Mouse (Mus musculus) limb, embryonic 10.5 days (tissue): Measurements from ENCODE around the gene 5031439G07Rik. TPM values are rescaled to one million over a fixed set of nuclear protein-coding genes. Genes with fewer than 3 reads are reported as not detected.

Experiments
- DNase-seq: peaks from one replicate; pipeline ENCODE4 v3.0.0-alpha.2; 2017; ENCODE audit warnings: low spot score
- H3K27ac ChIP-seq: fragments of 300-500 bp; sonication (generic); 2 replicates; pipeline ENCODE4 v1.5.1; 2016; ENCODE audit warnings: mild to moderate bottlenecking
- H3K27me3 ChIP-seq: fragments of 300-500 bp; sonication (generic); 2 replicates; pipeline ENCODE4 v1.6.1; 2016; ENCODE audit warnings: low read depth, mild to moderate bottlenecking; ENCODE audit not compliant: poor library complexity, severe bottlenecking
- H3K36me3 ChIP-seq: fragments of 300-500 bp; sonication (generic); 2 replicates; pipeline ENCODE4 v1.6.1; 2016; ENCODE audit warnings: mild to moderate bottlenecking, moderate library complexity
- H3K4me1 ChIP-seq: fragments of 300-500 bp; sonication (generic); 2 replicates; pipeline ENCODE4 v1.6.1; 2016
- H3K4me3 ChIP-seq: fragments of 300-500 bp; sonication (generic); 2 replicates; pipeline ENCODE4 v1.5.1; 2016; ENCODE audit warnings: mild to moderate bottlenecking, moderate library complexity
- H3K9me3 ChIP-seq: fragments of 300-500 bp; sonication (generic); replicated peaks from 2 replicates; pipeline ENCODE4 v1.6.1; 2016; ENCODE audit warnings: mild to moderate bottlenecking
- WGBS: fragments of 180-500 bp; shearing (Covaris S2); methylation state at CpG from one replicate; pipeline ENCODE4 v1.1.7; 2016; 5-methylcytosine and 5-hydroxymethylcytosine counted together
- polyA plus RNA-seq: library from polyadenylated mRNA; unstranded; fragments of >200 nt; fragmentation: Nextera tagmentation; extraction: Ambion mirVana; gene quantifications from 2 replicates; pipeline ENCODE4 v1.2.1, GENCODE M21; 2016

5031439G07Rik gene
- polyA plus RNA-seq, 1 experiment from 2014 or later: 9.7 TPM

GRCm38 (mm10) chr15:84986171-84987019 is 2.0 kb downstream of the 5031439G07Rik start:
- peak overlapping the region; percentile 88; the same call in 1 of the 2 replicates for H3K27ac ChIP-seq
- WGBS: 74% methylated on average over 4 of the region's 4 CpGs

GRCm38 (mm10) chr15:84985516-84986160 is 2.7 kb downstream of the 5031439G07Rik start:
- no peaks in the 10 kb centered on the region for H3K36me3 ChIP-seq
- 89% methylated on average over 12 of the region's 12 CpGs for WGBS
- H3K4me3 ChIP-seq: no peak overlapping the region
- H3K27ac ChIP-seq: no peak overlapping the region
- H3K9me3 ChIP-seq: no peaks in the 10 kb centered on the region
- H3K27me3 ChIP-seq: no peaks in the 10 kb centered on the region
- H3K4me1 ChIP-seq: peaks cover 30% of the 10 kb centered on the region
- no peak for DNase-seq

More at GRCm38 (mm10) chr15:84986171-84987019, 2.0 kb downstream of the 5031439G07Rik start:
- Histone ChIP-seq H3K9me3 (no peaks in the 10 kb centered on the region), H3K36me3 (no peaks in the 10 kb centered on the region), H3K4me3 (peak overlapping the region; percentile 89), H3K4me1 (peaks cover 30% of the 10 kb centered on the region), H3K27me3 (no peaks in the 10 kb centered on the region)
- DNase-seq: no peak

GRCm38 (mm10) chr15:84983721-84984120 is 4.6 kb downstream of the 5031439G07Rik start:
- Histone ChIP-seq H3K4me1 (peaks cover 26% of the 10 kb centered on the region), H3K9me3 (no peaks in the 10 kb centered on the region), H3K36me3 (no peaks in the 10 kb centered on the region), H3K27me3 (no peaks in the 10 kb centered on the region), H3K4me3 (no peak overlapping the region), H3K27ac (no peak overlapping the region)
- DNase-seq: no peak
- 85% methylated on average over 7 of the region's 7 CpGs for WGBS

DNA sequence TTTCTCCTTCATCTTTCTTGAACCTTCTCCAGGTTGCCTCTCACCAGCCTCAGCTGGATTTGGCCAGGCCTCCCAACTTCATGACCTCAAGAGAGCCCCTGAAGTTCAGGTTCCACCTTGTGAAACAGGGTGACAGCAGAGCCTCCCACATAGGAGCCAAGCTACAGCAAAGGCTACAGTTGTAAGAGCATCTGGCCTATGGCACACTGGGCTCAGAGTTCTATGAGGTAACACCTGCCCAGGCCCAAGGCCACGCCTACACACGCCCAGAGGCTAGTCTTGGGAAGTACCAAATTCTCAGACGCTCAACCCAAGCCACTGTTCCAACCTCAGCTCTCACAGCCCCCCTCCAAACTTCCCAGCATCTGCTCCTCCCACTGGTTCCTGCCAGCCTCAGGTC is 5.5 kb downstream of the 5031439G07Rik start:
- H3K4me1 ChIP-seq: peaks cover 18% of the 10 kb centered on the region
- no peak overlapping the region for H3K4me3 ChIP-seq
- no peaks in the 10 kb centered on the region for H3K36me3 ChIP-seq
- no peak overlapping the region for H3K27ac ChIP-seq
- H3K9me3 ChIP-seq: no peaks in the 10 kb centered on the region
- WGBS: 84% methylated on average over 3 of the region's 3 CpGs
- no peak for DNase-seq
- no peaks in the 10 kb centered on the region for H3K27me3 ChIP-seq

DNA sequence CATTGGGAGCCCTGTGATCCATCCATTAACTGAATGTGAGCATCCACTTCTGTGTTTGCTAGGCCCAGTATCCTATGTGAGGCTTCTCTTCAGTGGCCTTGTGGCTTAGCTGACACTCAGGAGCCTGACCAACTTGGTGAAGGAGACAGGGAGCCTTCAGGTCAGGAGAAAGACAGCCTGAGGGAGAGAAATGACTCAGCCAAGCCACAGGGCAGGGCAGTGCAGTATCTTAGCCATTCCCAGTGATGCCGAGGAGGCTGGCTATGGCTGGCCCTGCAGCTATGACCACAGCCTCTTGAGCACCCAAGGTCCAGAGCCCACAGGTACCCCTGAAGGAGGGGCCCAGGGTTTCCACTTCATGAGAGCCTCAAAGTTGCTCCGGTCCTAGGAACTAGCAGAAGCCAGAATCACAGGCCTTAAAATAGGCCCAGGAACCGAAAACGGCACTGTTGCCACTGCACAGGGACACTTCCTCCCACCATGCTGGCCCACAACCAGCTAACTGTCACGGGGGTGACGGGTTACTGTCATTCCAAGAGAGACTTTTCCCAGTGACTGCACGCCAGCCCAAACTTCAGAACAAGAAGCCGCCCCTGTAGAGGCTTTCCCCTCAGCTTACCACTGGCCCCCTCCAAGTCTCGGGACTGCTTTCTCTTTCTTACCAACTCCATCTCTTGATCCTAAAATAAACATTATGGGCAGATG is 6.6 kb downstream of the 5031439G07Rik start:
- H3K27ac ChIP-seq: no peak overlapping the region

DNA sequence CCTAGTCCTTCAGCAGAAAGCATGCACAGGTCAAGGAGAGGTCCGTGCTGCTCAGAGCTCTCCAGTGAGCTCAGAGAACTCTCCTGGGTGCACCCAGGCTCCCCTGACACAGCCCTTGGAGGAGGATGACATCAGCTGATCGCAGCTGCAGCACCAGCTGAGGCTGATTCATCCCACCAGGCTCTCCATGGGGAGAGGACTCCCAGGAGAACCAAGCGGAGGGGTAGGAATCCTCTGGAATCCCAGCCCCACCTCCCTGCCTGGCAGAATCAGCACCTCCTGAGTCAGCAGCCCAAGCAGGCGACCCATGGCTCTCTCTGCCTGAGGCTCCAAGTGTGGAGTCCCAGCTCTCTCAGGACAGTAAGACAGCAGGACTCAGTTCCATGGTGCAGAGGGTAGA is 12.6 kb downstream of the 5031439G07Rik start:
- Histone ChIP-seq H3K36me3 (peaks cover 4% of the 10 kb centered on the region), H3K9me3 (no peaks in the 10 kb centered on the region), H3K27ac (no peak overlapping the region), H3K4me3 (no peak overlapping the region), H3K4me1 (peaks cover 9% of the 10 kb centered on the region; the same call in 1 of the 2 replicates), H3K27me3 (no peaks in the 10 kb centered on the region)
- no peak for DNase-seq
- WGBS: 36% methylated on average over 4 of the region's 4 CpGs

More for the DNA sequence above, 6.6 kb downstream of the 5031439G07Rik start:
- H3K36me3 ChIP-seq: no peaks in the 10 kb centered on the region
- H3K9me3 ChIP-seq: no peaks in the 10 kb centered on the region
- peaks cover 12% of the 10 kb centered on the region for H3K4me1 ChIP-seq
- WGBS: 87% methylated on average over 9 of the region's 9 CpGs
- no peaks in the 10 kb centered on the region for H3K27me3 ChIP-seq
- no peak for DNase-seq
- no peak overlapping the region for H3K4me3 ChIP-seq

DNA sequence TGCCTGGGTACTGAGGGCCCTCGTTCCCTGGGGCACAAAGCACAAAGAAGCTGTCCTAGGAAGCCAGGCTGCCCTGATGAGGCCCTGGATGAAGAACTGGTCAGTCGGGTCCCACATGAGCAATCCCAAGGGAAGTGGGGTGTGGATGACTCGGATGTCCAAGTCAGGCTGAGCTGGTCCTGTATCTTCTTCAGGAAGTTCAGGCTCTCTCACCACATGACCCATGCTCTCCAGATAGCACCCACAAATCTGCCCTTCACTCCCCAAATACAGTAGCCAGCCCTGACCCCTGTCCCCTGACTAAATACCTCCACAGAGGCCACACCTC is 14.8 kb downstream of the 5031439G07Rik start:
- H3K27ac ChIP-seq: no peak overlapping the region
- no peaks in the 10 kb centered on the region for H3K9me3 ChIP-seq
- no peaks in the 10 kb centered on the region for H3K27me3 ChIP-seq
- H3K36me3 ChIP-seq: peaks cover 10% of the 10 kb centered on the region
- H3K4me3 ChIP-seq: no peak overlapping the region
- 65% methylated on average over 3 of the region's 3 CpGs for WGBS
- H3K4me1 ChIP-seq: peaks cover 9% of the 10 kb centered on the region; the same call in 1 of the 2 replicates
- no peak for DNase-seq

- WGBS: 81% methylated on average over 8 of the region's 8 CpGs
- peaks cover 10% of the 10 kb centered on the region for H3K36me3 ChIP-seq
- H3K27ac ChIP-seq: no peak overlapping the region
- no peaks in the 10 kb centered on the region for H3K9me3 ChIP-seq
- no peak for DNase-seq
- H3K27me3 ChIP-seq: no peaks in the 10 kb centered on the region
- peaks cover 9% of the 10 kb centered on the region; the same call in 1 of the 2 replicates for H3K4me1 ChIP-seq
- H3K4me3 ChIP-seq: no peak overlapping the region
Observed at GRCm38 (mm10) chr15:84972860-84973543, 15.3 kb downstream of the 5031439G07Rik start.

DNA sequence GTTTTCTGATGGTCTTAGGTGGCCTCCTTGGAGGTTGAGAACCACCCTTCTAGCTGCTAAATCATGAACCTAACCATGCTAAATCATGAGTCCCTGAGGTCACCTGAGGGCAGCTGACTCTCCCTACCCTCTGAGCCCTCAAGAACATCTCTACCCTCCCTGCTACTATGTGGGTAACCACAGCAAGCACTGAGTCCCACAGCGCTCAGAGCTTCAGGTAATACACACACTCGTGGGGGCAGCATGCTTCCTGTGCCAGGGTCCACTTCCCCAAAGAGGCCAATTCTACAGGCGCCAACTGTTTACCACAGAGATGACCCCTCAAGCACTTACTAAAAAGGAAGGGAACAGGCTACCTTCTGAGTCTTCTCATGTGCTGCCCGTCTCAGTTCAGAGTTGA is 19.8 kb downstream of the 5031439G07Rik start:
- Histone ChIP-seq H3K4me3 (no peak overlapping the region), H3K4me1 (peaks cover 5% of the 10 kb centered on the region; the same call in 1 of the 2 replicates), H3K9me3 (no peaks in the 10 kb centered on the region), H3K27me3 (no peaks in the 10 kb centered on the region), H3K27ac (no peak overlapping the region), H3K36me3 (peaks cover 10% of the 10 kb centered on the region)
- WGBS: 95% methylated on average over 4 of the region's 4 CpGs
- DNase-seq: no peak

DNA sequence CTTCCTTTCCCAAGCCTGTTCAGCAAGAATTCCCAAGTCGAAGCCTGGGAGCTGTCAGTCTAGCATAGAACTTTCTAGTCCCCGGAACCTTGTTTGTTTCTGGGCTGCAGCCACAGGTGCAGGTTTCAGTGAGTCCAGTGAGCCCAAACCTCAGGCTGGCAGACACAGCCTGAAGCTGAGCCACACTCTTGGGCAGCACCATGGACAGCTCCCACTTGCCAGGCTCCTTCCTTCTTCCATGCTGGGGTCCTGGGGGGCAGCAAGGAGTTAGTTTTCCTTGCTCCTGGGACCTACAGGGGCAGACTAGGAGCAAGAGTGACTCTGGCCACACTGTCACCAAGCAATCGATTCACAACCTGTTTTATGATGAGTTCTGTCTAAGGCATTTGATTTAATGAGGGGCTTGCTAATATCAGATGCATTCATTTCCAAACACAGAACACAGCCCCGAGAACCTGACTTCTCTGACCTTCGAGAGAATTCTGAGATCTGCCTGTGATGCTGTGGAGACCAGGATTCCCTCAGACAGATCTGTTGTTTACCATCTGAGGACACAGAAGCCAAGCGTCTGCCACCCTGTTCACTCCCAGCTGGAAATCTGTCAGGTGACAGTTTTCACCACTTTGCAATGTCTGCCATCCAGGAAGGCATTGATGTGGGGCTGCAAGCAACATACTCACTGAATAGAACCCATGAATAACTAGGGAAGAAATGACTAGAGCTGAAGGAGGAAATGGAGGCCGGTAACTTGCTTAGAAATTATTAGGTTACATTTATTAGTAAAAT is 22.6 kb downstream of the 5031439G07Rik start:
- H3K36me3 ChIP-seq: peaks cover 6% of the 10 kb centered on the region
- H3K9me3 ChIP-seq: no peaks in the 10 kb centered on the region
- H3K27me3 ChIP-seq: no peaks in the 10 kb centered on the region
- peak; percentile 83 for DNase-seq
- 59% methylated on average over 7 of the region's 7 CpGs for WGBS
- H3K27ac ChIP-seq: no peak overlapping the region
- H3K4me3 ChIP-seq: no peak overlapping the region
- peaks cover 1% of the 10 kb centered on the region for H3K4me1 ChIP-seq

GRCm38 (mm10) chr15:84964771-84965170 is 23.6 kb downstream of the 5031439G07Rik start:
- Histone ChIP-seq H3K36me3 (0 out of 2 replicates have a peak, but pooled peaks cover 2% of the 10 kb centered on the region), H3K27me3 (no peaks in the 10 kb centered on the region), H3K9me3 (no peaks in the 10 kb centered on the region), H3K4me3 (no peak overlapping the region), H3K27ac (no peak overlapping the region), H3K4me1 (peaks cover 8% of the 10 kb centered on the region)
- WGBS: 73% methylated on average over 5 of the region's 5 CpGs
- DNase-seq: no peak

GRCm38 (mm10) chr15:84962518-84962917 is 25.8 kb downstream of the 5031439G07Rik start:
- no peak for DNase-seq
- no peaks in the 10 kb centered on the region for H3K27me3 ChIP-seq
- WGBS: 85% methylated on average over 2 of the region's 2 CpGs

More at GRCm38 (mm10) chr15:84962518-84962917, 25.8 kb downstream of the 5031439G07Rik start:
- Histone ChIP-seq H3K9me3 (no peaks in the 10 kb centered on the region), H3K27ac (no peak overlapping the region), H3K4me3 (no peak overlapping the region), H3K36me3 (0 out of 2 replicates have a peak, but pooled peaks cover 11% of the 10 kb centered on the region), H3K4me1 (peaks cover 14% of the 10 kb centered on the region)
